Comparison of ENCODE assay signal across 8 mouse cellular contexts in the genomic region with DNA sequence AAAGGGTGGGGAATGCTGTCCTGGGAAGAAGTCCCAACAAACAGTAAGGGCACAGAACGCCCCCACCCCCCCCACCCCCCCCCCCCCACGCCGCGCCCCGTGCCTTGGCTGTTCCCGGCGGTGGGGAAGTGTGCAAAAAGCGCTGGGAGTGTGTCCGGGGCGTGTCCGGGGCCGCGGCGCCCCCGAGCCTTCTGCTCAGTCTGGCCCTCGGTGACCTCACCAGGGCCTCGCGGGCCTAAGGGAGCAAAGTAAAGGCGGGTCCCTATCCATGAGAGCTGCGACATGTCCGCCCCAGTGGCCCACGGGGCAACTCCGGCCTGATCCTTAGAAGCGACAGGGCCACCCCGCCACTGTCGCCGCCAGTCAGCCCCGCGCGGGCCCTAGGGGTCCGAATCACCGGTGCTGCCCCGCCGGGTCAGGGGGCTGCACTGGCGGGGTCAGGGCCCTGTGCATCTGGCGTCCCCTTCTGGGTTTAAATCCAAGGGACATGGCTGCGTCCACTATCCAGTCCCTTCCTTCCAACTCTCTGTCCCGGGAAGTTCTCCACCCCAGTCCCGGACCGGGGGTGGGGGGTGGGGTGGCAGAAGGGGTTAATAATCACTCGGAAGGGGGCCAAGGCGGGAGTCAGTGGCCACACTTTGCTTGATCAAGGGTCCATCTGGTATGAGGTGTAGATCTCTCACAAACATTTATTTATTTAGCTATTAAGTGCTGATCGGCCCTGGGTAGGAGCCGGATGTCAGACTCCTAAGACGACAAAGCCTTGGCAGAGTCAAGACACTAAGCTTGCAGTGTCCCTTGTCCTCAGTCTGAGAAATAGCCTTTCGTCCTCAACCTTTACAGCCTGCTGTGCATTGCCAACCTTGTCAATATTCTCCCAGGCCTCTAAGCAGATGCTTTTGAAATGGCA. TPM values are rescaled to one million over a fixed set of nuclear protein-coding genes. Genes with fewer than 3 reads are reported as not detected.
A peak's percentile ranks its signal among the peaks of the same experiment; 100 is the strongest.
DNase-seq lines count a peak whose midpoint lies in the region; ATAC-seq and TF ChIP-seq lines count a peak whose summit lies in the region.

TSS of gene Wwc2 (minus strand) at position 14 of the 910 bp plus-strand sequence.

- WGBS in limb, embryonic 14.5 days, result 6% methylated on average over 41 of the region's 46 CpGs
- 1% methylated on average over 43 of the region's 46 CpGs for WGBS in midbrain, embryonic 14.5 days
- 25% methylated on average over 31 of the region's 46 CpGs for WGBS in spleen, adult 2 months

- peak within 1 kb of the TSS; percentile 90 for H3K9ac ChIP-seq in limb, embryonic 14.5 days (ENCODE audit: low read depth, low read length, severe bottlenecking)
- H3K9ac ChIP-seq in midbrain, embryonic 14.5 days (replicated peaks; ENCODE audit: low read length), result peak within 1 kb of the TSS; percentile 86

- no peaks in the 10 kb centered on the region for H3K9me3 ChIP-seq in limb, embryonic 14.5 days (ENCODE audit: control insufficient read depth, low read length)
- H3K9me3 ChIP-seq in midbrain, embryonic 14.5 days (ENCODE audit: control insufficient read depth, low read length), result no peaks in the 10 kb centered on the region

- no peaks in the 10 kb centered on the region for H3K36me3 ChIP-seq in limb, embryonic 14.5 days (ENCODE audit: control insufficient read depth, insufficient read depth, low read length)
- no peaks in the 10 kb centered on the region for H3K36me3 ChIP-seq in midbrain, embryonic 14.5 days (ENCODE audit: control insufficient read depth, insufficient read depth, low read length)
- H3K36me3 ChIP-seq in spleen, adult 2 months (ENCODE audit: control insufficient read depth, insufficient read depth, low read length), result no peaks in the 10 kb centered on the region

- H3K27me3 ChIP-seq in limb, embryonic 14.5 days (ENCODE audit: control insufficient read depth, insufficient read depth, low read length), result no peaks in the 10 kb centered on the region
- H3K27me3 ChIP-seq in midbrain, embryonic 14.5 days (ENCODE audit: control insufficient read depth, insufficient read depth, low read length), result no peaks in the 10 kb centered on the region
- H3K27me3 ChIP-seq in spleen, adult 2 months (ENCODE audit: control insufficient read depth, insufficient read depth, low read length), result peaks cover 10% of the 10 kb centered on the region

- H3K4me1 ChIP-seq in limb, embryonic 14.5 days (ENCODE audit: control insufficient read depth, insufficient read depth, low read length), result peaks cover 31% of the 10 kb centered on the region
- H3K4me1 ChIP-seq in midbrain, embryonic 14.5 days (ENCODE audit: control insufficient read depth, insufficient read depth, low read length), result peaks cover 20% of the 10 kb centered on the region
- H3K4me1 ChIP-seq in spleen, adult 2 months (ENCODE audit: control insufficient read depth, insufficient read depth, insufficient read length), result peaks cover 9% of the 10 kb centered on the region

- H3K4me3 ChIP-seq in limb, embryonic 14.5 days (replicated peaks; ENCODE audit: low read length), result peak within 1 kb of the TSS; percentile 92
- H3K4me3 ChIP-seq in midbrain, embryonic 14.5 days (replicated peaks; ENCODE audit: low read depth, low read length), result peak within 1 kb of the TSS; percentile 72
- peak within 1 kb of the TSS; percentile 80 for H3K4me3 ChIP-seq in spleen, adult 2 months (ENCODE audit: extremely low read depth, insufficient read depth, insufficient read length)

- ATAC-seq in CD4-positive, CD25-positive, alpha-beta regulatory T cell, adult 4 months, result no peak
- peak; percentile 58 for ATAC-seq in limb, embryonic 14.5 days (ENCODE audit: low FRiP score, low read depth)
- ATAC-seq in midbrain, embryonic 14.5 days (ENCODE audit: low FRiP score, low TSS enrichment), result peak; percentile 35

- H3K4me2 ChIP-seq in limb, embryonic 14.5 days (replicated peaks; ENCODE audit: low read depth, low read length, severe bottlenecking), result peak within 1 kb of the TSS; percentile 92
- H3K4me2 ChIP-seq in midbrain, embryonic 14.5 days (ENCODE audit: low read length), result peak within 1 kb of the TSS; percentile 92

- no peak for TF ChIP-seq POLR2A in limb, embryonic 14.5 days (IDR thresholded peaks at IDR 0.05; ENCODE audit: borderline replicate concordance, extremely low read depth, insufficient read depth, insufficient read length)
- TF ChIP-seq POLR2A in spleen, adult 2 months (IDR thresholded peaks at IDR 0.05; ENCODE audit: low read depth, low read length), result no peak

- H3K27ac ChIP-seq in limb, embryonic 14.5 days (replicated peaks; ENCODE audit: low read depth, low read length), result peak within 1 kb of the TSS; percentile 91
- H3K27ac ChIP-seq in midbrain, embryonic 14.5 days (replicated peaks; ENCODE audit: low read depth, low read length), result peak within 1 kb of the TSS; percentile 84
- H3K27ac ChIP-seq in spleen, adult 2 months (ENCODE audit: insufficient read depth, low read length), result peak within 1 kb of the TSS; percentile 79

- no peak for TF ChIP-seq CTCF in spleen, adult 2 months (IDR thresholded peaks at IDR 0.05; ENCODE audit: extremely low read depth, insufficient read depth, insufficient read length, insufficient replicate concordance)

- peak; percentile 20 for DNase-seq in CD4-positive, CD25-positive, alpha-beta regulatory T cell, adult 2 months (ENCODE audit: low read depth, low spot score)
- DNase-seq in embryo, embryonic 11 days, result peak; percentile 80
- peak; percentile 86 to 94 for DNase-seq in heart, adult 18-20 months
- peak; percentile 85 for DNase-seq in kidney, adult 18-20 months
- no peak for DNase-seq in limb, embryonic 14.5 days (ENCODE audit: low spot score)
- DNase-seq in midbrain, embryonic 14.5 days, result peak; percentile 61
- DNase-seq in spleen, adult 2 months (ENCODE audit: low read depth in 1 of 2, low spot score in 2 of 2), result peak in 1 of 2 experiments; percentile 25

RNA-seq across cellular contexts. Expression of gene Wwc2, which starts in this region (rescaled TPM):
- under 1 TPM; 0.24 to 0.31 TPM for polyA plus RNA-seq in CD4-positive, CD25-positive, alpha-beta regulatory T cell, adult 4 months (2017; shearing (Covaris generic))
- 10 to 100 TPM; 24.6 to 24.7 TPM for total RNA-seq in heart, adult 18-20 months (2021)
- 10.9 and 11.4 TPM in 2 replicates for polyA plus RNA-seq in limb, embryonic 14.5 days (2012; rRNA removed)
- 13.5 and 14.6 TPM in 2 replicates for polyA plus RNA-seq in limb, embryonic 14.5 days (2014; fragmentation: Nextera tagmentation; extraction: Ambion mirVana)
- 4.1 and 6.6 TPM in 2 replicates for polyA plus RNA-seq in midbrain, embryonic 14.5 days (2014; fragmentation: Nextera tagmentation; extraction: Ambion mirVana)
- polyA plus RNA-seq in spleen, adult 2 months (2012; rRNA removed), result 1.9 and 2.5 TPM in 2 replicates
